Mouse (Mus musculus) myocyte (in vitro differentiated cells): ENCODE measurements around the gene Gm21969. TPM values are rescaled to one million over a fixed set of nuclear protein-coding genes. Genes with fewer than 3 reads are reported as not detected.
A peak's percentile ranks its signal among the peaks of the same experiment; 100 is the strongest.

Source experiments
- H3K27me3 ChIP-seq: one replicate; pipeline ENCODE4 v1.6.1; 2011; ENCODE audit not compliant: control insufficient read depth, insufficient read depth, insufficient read length
- H3K36me3 ChIP-seq: one replicate; pipeline ENCODE4 v1.6.1; 2011; ENCODE audit not compliant: control insufficient read depth, insufficient read depth
- H3K4me2 ChIP-seq: one replicate; pipeline ENCODE4 v1.6.1; 2011; ENCODE audit warnings: low read depth, control low read depth
- H3K4me3 ChIP-seq: one replicate; pipeline ENCODE4 v1.5.1; 2011; ENCODE audit warnings: mild to moderate bottlenecking, control low read depth, moderate library complexity
- H3K79me2 ChIP-seq: one replicate; pipeline ENCODE4 v1.6.1; 2011; ENCODE audit not compliant: control insufficient read depth, insufficient read depth
- H3ac ChIP-seq: one replicate; pipeline ENCODE4 v1.6.1; 2011; ENCODE audit not compliant: control insufficient read depth, insufficient read length
- CEBPB ChIP-seq: IDR thresholded peaks from 2 replicates; pipeline ENCODE4 v1.6.1; 2011; ENCODE audit warnings: mild to moderate bottlenecking, moderate library complexity; ENCODE audit not compliant: poor library complexity, insufficient read depth, severe bottlenecking
- E2F4 ChIP-seq: IDR thresholded peaks from one replicate; pipeline ENCODE4 v1.6.1; 2011; ENCODE audit warnings: mild to moderate bottlenecking, control low read depth, moderate library complexity; ENCODE audit not compliant: insufficient read depth
- MAX ChIP-seq: IDR thresholded peaks from one replicate; pipeline ENCODE4 v1.6.1; 2011; ENCODE audit warnings: low read depth, mild to moderate bottlenecking, control low read depth
- MYOD1 ChIP-seq, 3 experiments: IDR thresholded peaks; one replicate each; pipeline ENCODE4 v1.6.1; 2011; ENCODE audit warnings: control low read depth in 2 of 3, low read depth in 2 of 3, mild to moderate bottlenecking in 2 of 3, moderate library complexity in 1 of 3; ENCODE audit not compliant: insufficient read length in 2 of 3, control insufficient read depth in 1 of 3
- MYOG ChIP-seq, 3 experiments: IDR thresholded peaks; one replicate each; pipeline ENCODE4 v1.6.1; 2011; ENCODE audit warnings: control low read depth in 2 of 3, low read depth in 2 of 3, mild to moderate bottlenecking in 2 of 3; ENCODE audit not compliant: insufficient read length in 2 of 3, control insufficient read depth in 1 of 3, insufficient read depth in 1 of 3
- POLR2A ChIP-seq: IDR thresholded peaks from one replicate; pipeline ENCODE4 v1.6.1; 2011; ENCODE audit warnings: low read depth, mild to moderate bottlenecking, control low read depth, moderate library complexity; ENCODE audit not compliant: insufficient read length
- POLR2AphosphoS2 ChIP-seq: IDR thresholded peaks from one replicate; pipeline ENCODE4 v1.6.1; 2011; ENCODE audit warnings: low read depth, control low read depth; ENCODE audit not compliant: insufficient read length
- REST ChIP-seq: IDR thresholded peaks from one replicate; pipeline ENCODE4 v1.6.1; 2011; ENCODE audit warnings: mild to moderate bottlenecking, control low read depth, moderate library complexity; ENCODE audit not compliant: insufficient read depth, insufficient read length
- SRF ChIP-seq: IDR thresholded peaks from one replicate; pipeline ENCODE4 v1.6.1; 2011; ENCODE audit warnings: low read depth; ENCODE audit not compliant: control insufficient read depth, insufficient read length
- TCF12 ChIP-seq: IDR thresholded peaks from one replicate; pipeline ENCODE4 v1.6.1; 2011; ENCODE audit warnings: mild to moderate bottlenecking, control low read depth; ENCODE audit not compliant: poor library complexity, insufficient read depth, severe bottlenecking
- TCF3 ChIP-seq: IDR thresholded peaks from one replicate; pipeline ENCODE4 v1.6.1; 2011; ENCODE audit warnings: low read depth, control low read depth; ENCODE audit not compliant: insufficient read length
- USF1 ChIP-seq: IDR thresholded peaks from one replicate; pipeline ENCODE4 v1.6.1; 2011; ENCODE audit warnings: low read depth, mild to moderate bottlenecking, control low read depth, moderate library complexity
- polyA plus RNA-seq: library from polyadenylated mRNA; unstranded; fragments of >200 nt; fragmentation: generic; extraction: Trizol; gene quantifications from one replicate; pipeline ENCODE4 v1.2.1, GENCODE M21; 2012; ENCODE audit warnings: missing spikeins

Gm21969 gene
- polyA plus RNA-seq, 1 experiment = 0.06 TPM

DNA sequence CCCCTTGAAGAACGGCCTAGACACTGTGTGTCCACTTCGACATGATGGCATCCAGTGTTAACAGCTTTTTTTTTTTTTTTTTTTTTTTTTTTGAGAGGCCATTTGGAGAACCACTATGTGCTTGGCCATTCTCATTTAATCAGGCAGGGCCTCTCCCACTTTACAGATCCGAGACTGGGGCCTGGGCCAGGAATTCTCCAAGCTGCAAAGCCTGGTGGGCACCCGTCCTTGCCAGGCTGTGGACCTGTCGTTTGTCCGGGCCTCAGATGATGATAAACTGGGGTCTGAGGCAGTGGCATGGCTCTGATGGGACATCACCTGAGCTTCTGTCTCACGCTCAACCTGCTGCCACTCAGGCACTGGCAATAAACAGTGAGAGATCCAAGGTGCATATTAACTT, 10.1 kb upstream of the Gm21969 start:
- Histone ChIP-seq H3K27me3 (no peaks in the 10 kb centered on the region), H3K36me3 (no peaks in the 10 kb centered on the region), H3ac (no peak overlapping the region), H3K4me3 (no peak overlapping the region), H3K4me2 (no peak overlapping the region), H3K79me2 (peaks cover 83% of the 10 kb centered on the region)
- TF ChIP-seq MYOG (IDR thresholded peaks at IDR 0.05; ENCODE audit: control insufficient read depth in 1 of 3, insufficient read depth in 1 of 3, insufficient read length in 2 of 3, low read depth in 2 of 3) (no peak), TCF12 (no peak), TCF3 (no peak), SRF (no peak), E2F4 (no peak), USF1 (no peak), MAX (no peak), POLR2AphosphoS2 (no peak), POLR2A (no peak), CEBPB (no peak), MYOD1 (IDR thresholded peaks at IDR 0.05; ENCODE audit: control insufficient read depth in 1 of 3, insufficient read length in 2 of 3, low read depth in 2 of 3) (no peak)

DNA sequence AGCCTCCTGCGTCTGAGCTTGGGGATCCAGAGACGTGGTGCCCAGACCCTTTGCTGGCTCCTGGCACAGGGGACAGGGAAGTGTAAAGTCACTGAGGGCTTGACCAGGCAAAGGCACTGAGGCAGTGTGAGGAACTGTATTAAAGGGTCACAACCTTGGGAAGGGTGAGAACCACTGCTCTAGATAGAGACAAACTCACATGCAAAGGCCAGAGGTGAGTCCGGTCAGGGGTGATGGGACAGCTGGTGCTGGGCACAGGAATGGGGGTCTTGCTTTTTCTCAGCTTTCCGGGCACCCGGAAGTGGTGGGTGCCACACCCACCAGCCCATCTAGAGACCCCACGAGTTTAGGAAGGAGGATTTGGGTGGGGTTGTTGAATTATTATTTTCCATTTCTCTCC, 9.6 kb upstream of the Gm21969 start:
- no peak overlapping the region for H3ac ChIP-seq
- TF ChIP-seq POLR2AphosphoS2 (no peak), USF1 (no peak), REST (no peak), MYOG (IDR thresholded peaks at IDR 0.05; ENCODE audit: control insufficient read depth in 1 of 3, insufficient read depth in 1 of 3, insufficient read length in 2 of 3, low read depth in 2 of 3) (no peak), MYOD1 (IDR thresholded peaks at IDR 0.05; ENCODE audit: control insufficient read depth in 1 of 3, insufficient read length in 2 of 3, low read depth in 2 of 3) (no peak), POLR2A (no peak)
- H3K4me3 ChIP-seq = no peak overlapping the region
- H3K4me2 ChIP-seq = no peak overlapping the region
- peaks cover 82% of the 10 kb centered on the region for H3K79me2 ChIP-seq
- H3K36me3 ChIP-seq = no peaks in the 10 kb centered on the region
- no peaks in the 10 kb centered on the region for H3K27me3 ChIP-seq

DNA sequence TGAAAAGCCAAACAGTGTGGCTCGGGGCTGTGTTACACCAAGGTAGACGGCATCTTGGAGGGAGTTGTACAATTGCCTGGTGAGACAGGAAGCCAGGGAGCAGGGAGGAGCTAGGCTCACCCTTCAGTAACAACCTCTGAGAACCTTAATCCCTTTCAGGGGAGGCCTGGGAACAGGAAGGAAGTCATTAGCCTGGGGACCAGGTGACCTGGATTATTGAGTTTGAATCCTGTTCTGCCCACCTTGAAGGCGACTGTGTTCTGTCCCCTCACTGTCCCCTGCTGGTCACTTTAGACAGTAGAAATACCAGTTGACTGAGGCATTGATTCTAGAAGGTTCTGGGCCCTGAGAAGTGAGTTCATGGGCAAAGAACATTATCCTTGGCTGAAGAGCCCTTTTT, 8.9 kb upstream of the Gm21969 start:
- TF ChIP-seq SRF = no peak
- no peak for TF ChIP-seq CEBPB
- TF ChIP-seq MYOD1 (IDR thresholded peaks at IDR 0.05; ENCODE audit: control insufficient read depth in 1 of 3, insufficient read length in 2 of 3, low read depth in 2 of 3) = no peak
- no peak for TF ChIP-seq TCF12
- no peak for TF ChIP-seq MYOG (IDR thresholded peaks at IDR 0.05; ENCODE audit: control insufficient read depth in 1 of 3, insufficient read depth in 1 of 3, insufficient read length in 2 of 3, low read depth in 2 of 3)
- TF ChIP-seq MAX = no peak
- TF ChIP-seq POLR2AphosphoS2 = no peak
- no peak for TF ChIP-seq USF1
- no peak for TF ChIP-seq E2F4
- no peak for TF ChIP-seq REST
- no peak for TF ChIP-seq TCF3
- no peak for TF ChIP-seq POLR2A
- H3K4me2 ChIP-seq = no peak overlapping the region
- H3K79me2 ChIP-seq = peaks cover 78% of the 10 kb centered on the region
- H3K4me3 ChIP-seq = no peak overlapping the region
- no peak overlapping the region for H3ac ChIP-seq
- no peaks in the 10 kb centered on the region for H3K36me3 ChIP-seq
- no peaks in the 10 kb centered on the region for H3K27me3 ChIP-seq

DNA sequence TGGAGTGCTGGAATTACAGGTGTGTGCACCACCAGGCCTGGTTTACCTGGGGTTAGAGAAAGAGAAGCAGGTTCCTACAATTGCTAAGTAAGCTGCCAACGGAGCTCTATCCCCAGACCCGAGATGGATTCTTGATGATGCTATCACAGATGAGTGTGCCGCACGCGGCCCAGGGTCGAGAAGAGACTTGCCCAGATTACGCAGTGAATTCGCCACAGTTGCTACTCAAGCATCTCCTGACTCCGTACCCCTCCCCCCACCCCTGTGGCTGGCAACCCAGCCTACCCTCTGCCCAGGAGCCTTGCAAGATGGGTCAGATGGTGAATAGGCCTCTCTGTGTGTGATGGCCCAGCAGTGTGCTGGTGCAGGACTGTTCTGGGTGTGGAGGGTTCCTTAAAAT, 6.3 kb upstream of the Gm21969 start:
- Histone ChIP-seq H3K4me2 (peak overlapping the region; percentile 93), H3K79me2 (peaks cover 67% of the 10 kb centered on the region), H3K4me3 (no peak overlapping the region), H3ac (no peak overlapping the region), H3K36me3 (no peaks in the 10 kb centered on the region), H3K27me3 (no peaks in the 10 kb centered on the region)
- TF ChIP-seq MYOD1 (IDR thresholded peaks at IDR 0.05; ENCODE audit: control insufficient read depth in 1 of 3, insufficient read length in 2 of 3, low read depth in 2 of 3) (no peak), MAX (no peak), TCF3 (no peak), CEBPB (no peak), SRF (no peak), POLR2A (no peak), E2F4 (no peak), POLR2AphosphoS2 (no peak), MYOG (IDR thresholded peaks at IDR 0.05; ENCODE audit: control insufficient read depth in 1 of 3, insufficient read depth in 1 of 3, insufficient read length in 2 of 3, low read depth in 2 of 3) (no peak), TCF12 (no peak), USF1 (no peak), REST (no peak)
